Mouse (Mus musculus) C2C12 (cell line): ENCODE results near the gene Mindy4b-ps.

ENCODE experiments used
- CTCF ChIP-seq: IDR thresholded peaks from one replicate; pipeline ENCODE4 v1.5.1; 2011; ENCODE audit not compliant: control insufficient read depth, insufficient read depth, insufficient read length
- FOSL1 ChIP-seq: IDR thresholded peaks from one replicate; pipeline ENCODE4 v1.8.0; 2011; ENCODE audit warnings: mild to moderate bottlenecking, low read length; ENCODE audit not compliant: poor library complexity, insufficient read depth, severe bottlenecking
- MYOG ChIP-seq: IDR thresholded peaks from one replicate; pipeline ENCODE4 v1.6.1; 2011; ENCODE audit not compliant: control insufficient read depth, insufficient read length; ENCODE audit errors: extremely low read depth

GRCm38 (mm10) chr3:58798245-58798644 lies 23.9 kb downstream of the Mindy4b-ps start:
- TF ChIP-seq CTCF, result no peak
- TF ChIP-seq MYOG, result no peak
- no peak for TF ChIP-seq FOSL1
